Mouse (Mus musculus) cerebellum, adult 2 months (tissue): ENCODE measurements around the gene Ccdc97. TPM values are rescaled to one million over a fixed set of nuclear protein-coding genes. Genes with fewer than 3 reads are reported as not detected.

Source experiments
- DNase-seq, 2 experiments: peaks; one replicate each; pipeline ENCODE4 v3.0.0; 2021
- H3K27ac ChIP-seq: fragments of 200-500 bp; 2 replicates; pipeline ENCODE4 v1.5.1; 2012; ENCODE audit warnings: low read length, control low read depth, inconsistent platforms; ENCODE audit not compliant: insufficient read depth
- H3K27me3 ChIP-seq: fragments of 200-500 bp; 2 replicates; pipeline ENCODE4 v1.6.1; 2012; ENCODE audit warnings: inconsistent platforms, mild to moderate bottlenecking, low read length, moderate library complexity; ENCODE audit not compliant: control insufficient read depth, insufficient read depth
- H3K4me1 ChIP-seq: fragments of 200-500 bp; 2 replicates; pipeline ENCODE4 v1.6.1; 2011; ENCODE audit warnings: low read length; ENCODE audit not compliant: control insufficient read depth, insufficient read depth
- H3K4me3 ChIP-seq: fragments of 200-500 bp; replicated peaks from 2 replicates; pipeline ENCODE3; 2011; ENCODE audit warnings: mild to moderate bottlenecking, low read depth, low read length, control low read depth; ENCODE audit not compliant: insufficient read depth
- CTCF ChIP-seq: fragments of 200-500 bp; IDR thresholded peaks from 2 replicates; pipeline ENCODE4 v1.5.1; 2011; ENCODE audit warnings: low read depth, mild to moderate bottlenecking, control low read depth, low read length, moderate library complexity, borderline replicate concordance; ENCODE audit not compliant: insufficient read depth
- POLR2A ChIP-seq: fragments of 200-500 bp; IDR thresholded peaks from 2 replicates; pipeline ENCODE4 v1.6.1; 2011; ENCODE audit warnings: low read length, control low read depth, borderline replicate concordance; ENCODE audit not compliant: insufficient read depth
- WGBS: fragments of 180-500 bp; shearing (Covaris S2); methylation state at CpG from one replicate; pipeline ENCODE4 v1.1.7; 2018; 5-methylcytosine and 5-hydroxymethylcytosine counted together
- polyA plus RNA-seq: library from polyadenylated mRNA; depleted of rRNA; stranded (reverse); fragments of >200 nt; gene quantifications from 2 replicates; pipeline ENCODE4 v1.2.3, GENCODE M21; 2012; rRNA removed

Gene Ccdc97
- polyA plus RNA-seq, 1 experiment, result 59.3 TPM

DNA sequence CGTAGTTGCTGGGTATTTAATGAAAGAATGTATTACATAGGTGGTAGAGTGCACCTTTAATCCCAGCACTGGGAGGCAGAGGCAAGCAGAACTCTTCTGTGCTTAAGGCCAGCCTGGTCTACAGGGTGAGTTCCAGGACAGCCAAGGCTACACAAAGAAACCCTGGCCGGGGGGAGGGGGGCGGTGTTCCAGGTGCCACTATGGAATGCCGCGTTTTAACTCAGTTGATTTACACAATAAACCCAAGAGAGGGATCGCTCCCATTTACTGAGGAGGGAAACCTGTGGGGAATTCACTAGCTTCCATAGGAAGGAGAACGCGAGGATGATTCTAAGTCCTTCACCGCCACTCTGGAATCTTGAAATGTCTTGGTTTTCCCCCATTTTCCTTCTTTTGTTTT lies 49.3 kb downstream of the Ccdc97 start:
- Histone ChIP-seq H3K4me1 (0 out of 2 replicates have a peak, but pooled peaks cover 4% of the 10 kb centered on the region), H3K4me3 (no peak overlapping the region), H3K27me3 (no peaks in the 10 kb centered on the region; the same call in 1 of the 2 replicates), H3K27ac (no peak overlapping the region)
- WGBS, result 91% methylated on average over 9 of the region's 9 CpGs
- DNase-seq, result no peak
- TF ChIP-seq POLR2A (no peak), CTCF (no peak)

DNA sequence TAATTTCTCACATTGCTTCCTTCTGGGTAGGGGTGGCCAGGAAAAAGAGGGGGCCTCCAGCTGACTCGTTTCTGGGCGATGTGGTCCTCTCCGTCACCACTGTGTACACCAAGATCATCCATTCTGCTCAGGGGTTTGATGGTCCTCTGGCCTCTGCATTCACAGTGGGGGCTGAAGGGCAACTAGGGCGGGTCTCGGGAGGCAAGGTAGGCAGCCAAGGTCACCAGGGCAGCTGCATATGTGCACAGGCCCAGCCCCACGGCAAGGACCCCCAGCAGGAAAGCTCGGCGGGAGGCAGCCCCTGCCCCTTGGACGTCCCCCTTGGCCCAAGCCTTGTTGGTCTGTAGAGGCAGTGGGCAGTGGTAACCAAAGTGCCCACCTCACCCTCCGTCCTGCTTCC lies 49.7 kb downstream of the Ccdc97 start:
- Histone ChIP-seq H3K4me1 (no peaks in the 10 kb centered on the region; the same call in 1 of the 2 replicates), H3K27ac (no peak overlapping the region), H3K4me3 (no peak overlapping the region), H3K27me3 (no peaks in the 10 kb centered on the region)
- WGBS, result 86% methylated on average over 10 of the region's 10 CpGs
- DNase-seq, result no peak
- TF ChIP-seq CTCF, result no peak

DNA sequence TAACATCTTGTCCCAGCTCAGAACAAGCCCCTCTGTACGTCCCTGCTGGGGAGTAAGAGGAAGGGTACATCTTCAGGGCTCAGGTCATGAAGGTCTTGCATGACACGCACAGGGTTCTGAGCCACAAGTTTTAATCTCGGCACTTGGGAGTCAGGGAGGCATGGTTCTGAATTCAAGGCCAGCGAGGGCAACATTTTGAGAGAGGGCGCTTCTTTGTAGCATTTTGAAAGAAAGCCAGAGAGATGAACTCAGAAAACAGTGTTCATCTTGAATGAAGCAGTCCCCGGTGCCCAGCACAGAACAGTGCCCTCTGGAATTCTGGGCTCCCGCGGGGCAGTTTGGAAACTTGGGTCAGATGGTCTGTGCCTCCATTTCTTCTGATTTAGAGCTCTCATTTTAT lies 52.5 kb downstream of the Ccdc97 start:
- H3K27ac ChIP-seq, result no peak overlapping the region
- H3K27me3 ChIP-seq, result no peaks in the 10 kb centered on the region
- H3K4me1 ChIP-seq, result no peaks in the 10 kb centered on the region; the same call in 1 of the 2 replicates
- no peak for DNase-seq
- no peak overlapping the region for H3K4me3 ChIP-seq
- no peak for TF ChIP-seq CTCF
- TF ChIP-seq POLR2A, result no peak
- 96% methylated on average over 8 of the region's 8 CpGs for WGBS

Other genes with a start within 250 kb of the Ccdc97 start
- 3.5 and 4.1 TPM in 2 replicates for gene Ceacam1, start 241.5 kb downstream of the Ccdc97 start, polyA plus RNA-seq
- 0.38 and 0.57 TPM in 2 replicates for gene Ceacam2, start 179.2 kb downstream of the Ccdc97 start, polyA plus RNA-seq
- gene Erich4, start 103.2 kb downstream of the Ccdc97 start, polyA plus RNA-seq, result 0.11 and 0.13 TPM in 2 replicates
- gene Dmac2, start 99.7 kb downstream of the Ccdc97 start, polyA plus RNA-seq, result 109 and 113 TPM in 2 replicates
- gene B3gnt8, start 92.4 kb downstream of the Ccdc97 start, polyA plus RNA-seq, result 0.52 and 1.0 TPM in 2 replicates
- gene Bckdha, start 60.1 kb downstream of the Ccdc97 start, polyA plus RNA-seq, result 87.3 and 94.0 TPM in 2 replicates
- 42.3 and 42.8 TPM in 2 replicates for gene Exosc5, start 59.9 kb downstream of the Ccdc97 start, polyA plus RNA-seq
- gene Tmem91, start 43.9 kb downstream of the Ccdc97 start, polyA plus RNA-seq, result 27.2 and 27.4 TPM in 2 replicates
- gene B9d2, start 38.3 kb downstream of the Ccdc97 start, polyA plus RNA-seq, result 36.9 and 37.3 TPM in 2 replicates
- 4.9 and 5.0 TPM in 2 replicates for gene Tgfb1, start 32.1 kb downstream of the Ccdc97 start, polyA plus RNA-seq
- gene Hnrnpul1, start 35.7 kb upstream of the Ccdc97 start, polyA plus RNA-seq, result 48.7 and 49.0 TPM in 2 replicates
- 23.6 and 27.1 TPM in 2 replicates for gene Axl, start 69.6 kb upstream of the Ccdc97 start, polyA plus RNA-seq
- gene Cyp2s1, start 97.8 kb upstream of the Ccdc97 start, polyA plus RNA-seq, result 7.6 and 10.1 TPM in 2 replicates
- not detected in 2 replicates for gene Cyp2b10, start 178.5 kb upstream of the Ccdc97 start, polyA plus RNA-seq